Mouse (Mus musculus): ENCODE data around the gene Dock1.

The Dock1 gene

DNA sequence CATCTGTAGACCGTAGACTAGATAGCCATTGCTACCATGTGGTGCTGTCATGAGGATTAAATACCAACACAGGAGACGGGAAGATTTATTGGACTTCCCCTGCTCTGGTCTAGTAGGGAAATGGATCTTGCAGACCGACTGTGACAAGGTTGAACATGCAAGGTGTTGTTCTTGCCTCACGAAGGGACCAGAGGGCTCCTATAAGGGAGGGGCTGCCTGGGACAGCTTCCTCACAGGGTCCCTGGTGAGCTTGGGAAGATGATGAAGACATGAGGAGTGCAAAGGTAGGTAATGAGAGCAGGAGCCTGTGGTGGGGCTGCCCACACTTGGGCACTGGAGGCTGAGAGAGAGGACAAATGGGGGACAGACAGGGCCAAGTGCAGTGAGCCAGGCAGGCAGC, 25.0 kb downstream of the Dock1 start:
- DNase-seq (ENCODE audit: low spot score): no peak

DNA sequence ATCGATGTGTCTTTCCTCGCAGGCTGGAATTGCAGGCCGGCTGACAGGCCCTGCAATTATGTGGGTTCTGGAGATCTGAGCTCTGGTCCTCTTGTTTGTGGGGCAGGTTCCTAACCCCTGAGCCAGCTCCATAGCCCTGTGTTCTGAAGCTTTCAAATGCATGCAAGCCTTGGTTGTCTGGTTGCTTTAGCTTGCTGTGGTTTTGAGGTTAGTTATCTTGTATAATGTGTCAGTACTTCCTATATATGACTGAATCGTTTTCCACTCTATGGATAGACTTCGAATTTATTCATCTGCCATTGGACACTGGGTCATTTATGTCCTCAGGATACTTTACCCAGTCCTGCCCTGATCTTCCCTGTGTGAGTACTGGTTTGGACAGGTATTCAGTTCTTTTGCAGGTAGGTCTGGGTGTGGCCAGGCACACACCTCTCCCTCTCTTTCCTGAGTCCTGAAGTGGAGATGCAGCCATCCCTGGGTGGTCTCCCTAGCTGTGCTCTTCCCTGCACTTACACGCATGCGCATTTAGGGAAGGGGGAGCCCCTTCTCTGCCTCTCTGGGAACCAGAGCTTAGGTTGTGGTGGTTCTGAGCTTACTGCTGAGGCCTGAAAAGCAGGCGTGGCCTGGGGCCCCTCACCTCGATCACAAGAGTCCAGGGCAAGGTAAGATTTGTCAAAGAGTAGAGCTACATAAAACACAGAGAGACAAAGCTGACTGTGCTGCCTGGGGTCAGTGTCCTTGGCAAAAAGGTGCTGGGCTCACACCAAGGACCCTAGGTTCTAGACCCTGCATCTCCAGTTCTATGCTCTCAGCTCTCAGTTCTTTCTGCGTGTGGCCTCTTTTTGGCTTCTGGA, 25.9 kb downstream of the Dock1 start:
- DNase-seq (ENCODE audit: low spot score): no peak

DNA sequence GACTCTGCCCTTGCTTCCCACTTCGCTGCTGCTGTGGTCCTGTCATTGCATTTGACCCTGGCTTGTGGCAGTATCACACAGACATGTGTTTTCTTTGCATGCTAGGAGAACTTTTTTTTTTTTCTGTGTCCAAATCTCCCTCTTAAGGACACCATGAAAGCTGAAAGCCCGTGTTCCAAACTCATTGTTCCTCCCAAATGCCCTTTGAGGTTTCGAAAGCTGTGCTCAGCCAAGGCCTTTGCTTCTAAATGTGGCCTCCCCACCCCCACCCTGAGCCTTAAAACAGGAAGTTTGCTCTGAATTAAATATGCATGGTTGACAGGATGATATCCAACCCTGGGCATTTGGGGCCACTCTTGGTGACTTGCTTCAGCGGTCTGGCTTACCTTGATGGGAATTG, 27.0 kb downstream of the Dock1 start:
- DNase-seq (ENCODE audit: low spot score): no peak

DNA sequence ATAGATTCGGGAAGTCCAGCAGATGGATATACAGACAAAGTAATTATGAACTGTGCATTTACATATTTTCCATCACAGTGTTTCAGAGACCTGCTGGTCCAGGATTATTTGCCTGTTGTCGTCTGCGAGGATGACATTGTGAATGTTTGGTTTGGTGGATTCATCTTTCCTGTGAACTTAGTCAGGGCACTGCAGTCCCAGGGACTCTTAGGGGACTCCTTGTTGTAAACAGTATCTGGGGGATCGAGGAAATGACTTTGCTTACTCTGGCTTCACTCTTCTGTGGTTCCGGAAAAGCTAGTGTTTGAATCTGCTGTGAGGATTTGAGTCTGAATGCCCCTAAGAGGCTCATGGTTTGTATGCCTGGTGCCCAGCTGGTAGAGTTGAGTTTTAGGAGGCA, 27.8 kb downstream of the Dock1 start:
- DNase-seq (ENCODE audit: low spot score): no peak

DNA sequence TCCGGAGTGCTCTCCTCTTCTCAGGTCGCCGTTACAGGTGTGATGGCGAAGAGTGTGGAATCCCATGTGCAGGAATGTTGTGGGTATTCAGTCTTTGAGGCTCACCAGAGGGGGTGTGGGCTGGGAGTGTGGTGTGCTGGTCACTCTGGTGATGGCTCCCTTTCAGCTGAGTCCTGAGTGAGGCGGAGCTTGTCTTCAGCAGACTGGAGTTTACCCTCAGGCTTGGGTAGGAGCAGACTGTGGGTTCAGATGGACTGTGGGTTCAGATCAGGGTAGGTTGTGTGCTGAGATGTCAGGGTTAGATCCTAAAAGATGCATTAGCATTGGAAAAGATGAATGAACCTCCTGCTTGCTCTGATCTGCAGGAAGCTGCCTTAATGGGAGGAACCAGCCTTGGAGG, 29.5 kb downstream of the Dock1 start:
- DNase-seq (ENCODE audit: low spot score): no peak

DNA sequence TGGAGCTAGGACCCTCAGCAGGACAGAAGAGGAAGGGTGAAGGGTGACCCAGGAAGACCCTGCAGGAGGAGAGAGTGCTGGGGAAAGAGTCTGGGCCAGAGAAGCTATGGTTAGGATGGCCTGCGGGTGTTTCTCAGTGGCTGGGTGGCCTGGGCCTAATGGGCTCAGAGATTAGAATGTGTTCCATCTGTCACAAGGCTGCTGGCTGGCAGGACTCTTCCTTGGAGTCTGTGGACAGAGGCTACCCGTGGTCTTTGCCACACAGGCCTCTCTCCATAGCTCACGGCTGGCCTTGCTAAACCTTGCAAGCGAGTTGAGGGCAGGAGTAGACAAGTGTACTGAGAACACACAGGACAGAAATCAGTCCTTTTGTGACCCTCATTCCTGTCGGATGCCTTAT, 32.0 kb downstream of the Dock1 start:
- DNase-seq (ENCODE audit: low spot score): no peak

DNA sequence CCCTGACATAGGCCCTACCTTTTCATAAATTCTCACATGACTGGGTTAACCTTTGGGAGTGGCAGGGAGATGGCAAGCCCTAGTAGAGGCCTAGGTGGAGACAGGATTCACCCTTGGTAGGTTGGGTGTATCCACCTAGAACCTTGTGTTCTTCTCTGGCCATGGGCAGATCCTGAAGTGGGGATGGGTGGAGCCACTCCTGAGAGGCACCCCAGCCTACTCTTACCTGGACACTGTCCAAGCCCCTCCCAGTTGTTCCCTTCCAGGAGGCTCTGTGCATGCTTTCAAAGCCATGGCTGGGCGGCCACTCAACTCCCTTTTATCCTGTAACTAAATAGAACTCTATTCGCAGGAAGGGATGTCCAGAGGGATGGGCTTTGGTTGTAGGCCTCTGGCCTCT, 33.2 kb downstream of the Dock1 start:
- DNase-seq (ENCODE audit: low spot score): no peak

DNA sequence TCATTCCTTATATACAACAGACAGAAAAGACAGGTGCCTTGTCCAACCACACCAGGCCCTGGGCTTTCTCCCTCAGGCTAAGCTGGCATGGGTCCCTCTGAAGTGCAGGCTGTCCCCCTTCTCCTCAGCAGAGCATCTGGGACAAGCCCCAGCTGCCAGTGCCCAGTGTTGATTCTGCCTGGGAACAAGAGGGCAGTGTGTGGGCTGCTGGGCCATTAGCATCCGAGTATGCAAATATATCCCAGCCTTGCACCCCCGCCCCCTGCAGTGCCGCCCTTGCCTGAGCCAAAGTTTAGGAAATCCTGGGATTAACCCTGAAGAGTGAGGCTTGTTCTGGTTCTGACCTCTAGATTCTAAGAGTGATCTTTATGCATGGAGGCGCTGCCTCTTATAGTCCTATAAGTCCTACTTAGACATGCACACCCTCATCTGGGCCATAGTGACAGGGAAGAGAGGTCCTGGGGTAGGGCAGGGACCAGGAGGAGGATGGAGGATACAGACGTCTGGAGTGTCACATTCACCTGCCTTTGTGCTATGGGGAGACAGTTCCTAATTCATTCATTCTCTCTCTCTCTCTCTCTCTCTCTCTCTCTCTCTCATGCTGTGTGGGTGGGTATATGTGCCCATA, 38.9 kb downstream of the Dock1 start:
- DNase-seq (ENCODE audit: low spot score): no peak

DNA sequence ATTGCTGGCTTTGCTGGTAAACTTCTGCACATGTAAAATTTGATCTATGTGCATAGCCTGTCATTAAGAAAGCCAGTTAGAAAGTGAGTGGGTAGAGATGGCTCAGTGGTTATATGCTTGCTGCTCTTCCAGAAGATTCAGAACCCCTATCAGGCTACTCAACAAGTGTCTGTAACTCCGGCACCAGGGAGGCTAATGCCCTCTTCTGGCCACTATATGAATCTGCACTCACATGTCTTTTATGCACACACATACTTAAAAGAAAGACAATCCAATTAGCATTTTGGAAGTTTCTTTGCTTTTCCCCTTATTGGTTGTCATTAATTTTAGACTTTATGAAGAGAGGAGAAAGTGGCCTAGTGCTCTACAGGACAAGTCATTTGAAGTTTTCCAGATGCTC, 41.1 kb downstream of the Dock1 start:
- DNase-seq (ENCODE audit: low spot score): no peak

DNA sequence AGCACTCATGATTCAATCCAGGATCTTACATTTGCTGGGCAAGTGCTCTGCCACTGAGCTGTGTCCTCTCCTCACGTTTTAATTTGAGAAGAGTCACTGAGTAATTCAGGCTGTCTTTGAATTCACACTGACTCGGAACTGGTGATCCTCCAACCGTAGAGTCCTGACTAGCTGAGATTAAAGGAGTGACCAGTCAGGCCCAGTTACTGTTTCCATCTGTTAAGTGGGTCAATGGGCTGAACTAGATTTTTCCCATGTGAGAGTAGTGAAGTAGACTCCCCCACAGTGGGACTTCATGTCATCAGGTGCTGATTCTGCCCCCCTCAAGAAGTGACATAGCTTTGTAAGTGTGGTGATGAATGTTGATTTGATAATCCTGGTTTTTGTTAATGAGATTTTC, 49.0 kb downstream of the Dock1 start:
- no peak for DNase-seq (ENCODE audit: low spot score)

DNA sequence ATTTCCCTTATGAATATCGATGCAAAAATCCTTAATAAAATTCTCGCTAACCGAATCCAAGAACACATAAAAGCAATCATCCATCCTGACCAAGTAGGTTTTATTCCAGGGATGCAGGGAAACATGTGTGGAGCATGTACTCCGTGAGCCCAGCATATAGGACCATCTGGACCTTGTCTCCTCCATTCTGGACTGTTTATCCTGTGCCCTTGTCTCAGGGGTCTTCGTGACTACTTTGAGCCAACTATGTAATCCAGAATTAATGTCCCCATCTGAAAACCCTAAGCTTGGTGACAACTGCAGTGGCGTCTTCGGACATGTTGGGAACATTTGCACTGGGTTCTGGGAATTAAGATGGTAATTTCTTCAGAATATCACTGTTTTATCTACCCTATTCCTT, 51.9 kb downstream of the Dock1 start:
- DNase-seq (ENCODE audit: low spot score): no peak

DNA sequence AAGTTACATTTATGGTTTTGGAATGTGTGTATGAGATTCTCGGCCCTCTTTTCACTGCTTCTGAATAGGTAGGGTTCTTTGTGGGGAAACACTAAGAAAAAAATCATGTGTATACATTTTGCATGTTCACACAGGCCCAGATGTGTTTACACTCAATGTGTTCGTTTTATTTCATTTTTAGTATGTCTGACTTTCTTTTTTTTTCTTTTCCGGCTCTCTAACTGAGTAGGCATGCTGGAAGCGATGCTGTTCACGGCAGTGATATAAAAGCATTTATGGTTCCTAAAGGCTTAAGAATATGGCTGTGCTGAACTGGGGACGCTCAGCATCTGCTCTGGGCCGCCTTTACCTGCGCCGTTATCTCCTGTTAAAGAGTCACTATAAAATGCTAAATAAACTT, 52.5 kb downstream of the Dock1 start:
- no peak for DNase-seq (ENCODE audit: low spot score)

DNA sequence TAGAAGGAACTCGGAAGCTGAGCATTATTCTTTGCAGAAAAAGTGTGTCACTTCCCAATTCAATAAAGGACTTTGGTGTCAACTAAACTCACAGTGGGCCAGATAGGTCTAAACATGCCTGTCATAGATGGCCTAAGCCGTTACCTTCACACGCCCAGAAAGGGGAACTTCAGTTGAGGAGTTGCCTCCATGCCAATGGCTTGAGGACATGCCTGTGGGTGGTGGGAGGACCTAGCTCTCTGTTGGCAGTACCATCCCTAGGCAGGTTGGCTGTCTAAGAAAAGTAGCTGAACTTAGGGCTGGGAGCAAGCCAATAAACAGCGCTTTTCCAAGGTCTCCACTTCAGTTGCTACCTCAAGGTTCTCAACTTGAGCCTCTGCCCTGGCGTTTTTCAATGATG, 53.1 kb downstream of the Dock1 start:
- no peak for DNase-seq (ENCODE audit: low spot score)

DNA sequence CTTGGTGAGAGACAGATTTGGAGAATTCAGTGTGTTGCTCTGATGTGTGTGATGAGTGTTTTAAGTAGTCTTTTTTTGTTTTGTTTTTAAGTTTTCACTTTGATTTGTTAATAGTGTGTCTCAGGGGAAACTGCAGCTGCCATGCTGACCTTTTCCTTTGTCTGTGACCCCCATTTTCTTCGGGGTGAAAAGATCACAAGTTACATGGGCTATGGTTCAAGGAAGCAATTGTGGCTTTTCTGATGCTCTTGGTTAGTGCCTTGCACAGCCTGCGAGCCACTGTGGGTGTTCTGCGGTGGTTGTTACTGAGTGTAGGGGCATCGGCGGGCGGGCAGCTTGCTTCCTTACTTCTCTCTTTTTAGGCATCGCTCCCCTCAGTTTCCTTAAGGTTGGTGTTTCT, 54.4 kb downstream of the Dock1 start:
- no peak for DNase-seq (ENCODE audit: low spot score)

DNA sequence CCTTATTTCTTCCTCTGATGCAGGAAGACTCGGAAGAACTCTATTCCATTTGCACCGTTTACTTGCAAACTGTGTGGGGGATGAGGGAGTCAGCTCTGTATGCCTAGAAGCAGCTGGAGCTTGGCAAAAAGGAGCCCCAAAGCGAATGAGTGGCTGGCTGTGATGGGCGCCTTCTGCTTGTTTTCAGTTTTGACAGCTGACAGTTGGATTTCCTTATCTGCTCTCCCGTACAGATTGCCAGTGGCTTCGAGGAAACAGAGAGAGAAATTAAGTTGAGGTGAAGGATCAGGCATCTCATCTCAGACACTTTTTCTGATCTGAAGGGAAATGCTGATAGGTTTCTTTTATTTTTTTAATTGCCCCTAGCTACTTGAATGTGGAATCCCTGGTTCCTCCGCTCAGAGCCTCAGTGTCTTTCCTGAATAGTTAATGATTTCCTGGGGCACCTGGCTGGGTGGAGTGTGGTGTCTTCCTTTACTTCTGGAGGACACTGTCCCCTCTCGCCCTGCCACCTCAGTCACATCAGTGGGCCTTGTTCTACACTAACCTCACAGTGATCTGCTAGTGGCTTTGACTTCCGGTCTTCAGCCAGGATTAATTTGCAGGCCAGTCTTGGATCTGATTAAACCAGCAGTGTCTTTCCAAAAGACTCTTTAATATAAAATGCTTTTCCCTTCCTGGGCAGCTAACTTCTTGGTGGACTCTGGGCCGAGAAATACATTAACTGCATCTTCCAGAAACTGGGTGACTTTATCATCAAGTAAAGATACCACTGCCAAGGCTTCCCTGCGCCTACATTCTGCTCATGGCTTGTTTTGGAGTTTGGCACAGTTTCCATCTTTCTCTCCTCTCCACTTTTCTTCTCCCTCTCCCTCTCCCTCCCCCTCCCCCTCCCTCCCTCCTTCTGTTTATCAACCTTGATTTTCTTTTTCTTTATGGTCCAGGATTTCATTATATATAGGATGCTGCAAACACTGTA, 55.4 kb downstream of the Dock1 start:
- DNase-seq (ENCODE audit: low spot score): no peak

DNA sequence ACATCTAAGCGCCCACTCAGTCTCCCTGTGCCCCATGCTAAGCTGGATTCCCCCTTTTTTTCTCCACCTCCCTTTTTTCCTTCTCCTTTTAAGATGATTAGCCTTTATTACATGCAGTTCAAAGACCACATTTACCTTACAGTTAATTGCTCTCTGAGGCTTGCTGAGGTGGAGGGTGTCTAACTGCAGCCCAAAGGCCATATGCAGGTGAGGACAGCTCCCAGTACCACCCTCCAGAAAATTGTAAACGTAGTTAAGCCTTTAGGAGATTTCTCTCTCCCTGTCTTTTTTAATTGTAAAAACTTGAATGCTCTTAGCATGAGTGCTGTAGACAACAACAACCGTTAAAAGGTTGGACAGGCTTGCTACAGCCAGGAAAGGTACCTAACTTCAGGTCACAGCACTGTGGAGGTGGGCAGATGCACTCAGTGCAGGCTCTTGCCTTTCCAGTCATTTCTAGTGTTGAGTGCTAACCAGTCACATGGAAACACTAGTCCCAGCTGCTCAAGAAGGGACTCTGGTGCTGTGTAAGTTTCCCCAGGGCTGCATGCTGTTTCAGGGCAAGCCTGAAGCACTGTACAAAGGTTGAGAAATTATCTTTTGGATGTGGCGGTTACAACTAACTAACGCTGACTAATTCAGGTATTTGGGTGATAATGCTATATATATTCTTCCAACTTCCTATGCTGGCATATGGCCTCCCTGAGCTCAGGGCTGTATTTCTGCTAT, 56.2 kb downstream of the Dock1 start:
- DNase-seq (ENCODE audit: low spot score): no peak

DNA sequence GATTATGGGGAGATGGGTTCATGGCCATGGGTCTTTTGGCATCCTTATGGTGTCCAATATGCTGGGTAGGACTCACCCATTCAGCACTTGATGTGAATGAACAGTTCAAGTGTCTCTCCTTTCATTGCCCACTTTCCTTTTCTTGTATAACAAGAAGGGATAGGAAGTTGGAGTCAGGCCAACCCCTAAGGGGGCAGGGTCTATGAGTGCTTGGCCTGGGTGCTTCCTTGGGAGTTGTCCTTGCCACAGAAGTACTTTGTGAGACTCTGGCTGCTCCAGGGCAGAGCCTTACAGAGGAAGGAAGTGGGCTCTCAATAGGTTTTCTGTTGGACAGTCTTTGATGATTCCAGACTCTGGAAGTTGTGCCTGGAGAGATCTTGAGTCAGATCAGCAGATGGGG, 58.9 kb downstream of the Dock1 start:
- no peak for DNase-seq (ENCODE audit: low spot score)

DNA sequence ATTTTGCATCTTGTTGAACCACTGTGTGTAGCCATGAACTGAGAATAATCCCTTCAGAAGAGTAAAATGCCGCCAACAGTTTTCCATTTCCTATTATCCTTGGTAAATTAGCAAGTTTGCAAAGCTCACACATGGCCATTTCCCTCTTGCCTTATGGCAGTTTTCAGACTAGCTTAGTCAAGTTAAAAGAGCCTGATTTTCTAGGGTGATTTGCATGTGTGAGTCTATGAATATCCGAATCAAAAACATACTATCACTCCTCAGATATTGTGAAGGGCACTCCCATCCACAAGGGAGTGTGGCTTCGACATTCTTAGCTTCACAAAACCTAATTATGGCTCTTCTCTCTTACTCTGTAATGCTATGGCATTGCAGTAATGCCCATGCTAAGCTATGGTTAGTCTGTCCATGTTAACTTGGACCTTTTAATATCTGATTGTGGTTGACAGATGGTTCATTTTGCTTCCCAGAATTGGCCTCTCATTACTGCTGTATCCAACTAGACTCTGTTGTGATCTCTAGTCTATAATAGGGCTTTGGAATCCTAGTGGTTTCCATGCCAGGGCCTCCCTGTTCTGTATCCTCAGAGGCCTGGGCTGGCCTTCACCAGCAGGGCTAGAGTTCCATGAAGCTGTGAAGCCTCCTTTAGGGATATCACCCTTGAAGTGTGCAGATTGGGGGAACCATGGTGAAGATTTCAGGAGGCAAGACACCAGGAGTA, 60.1 kb downstream of the Dock1 start:
- DNase-seq (ENCODE audit: low spot score): no peak

DNA sequence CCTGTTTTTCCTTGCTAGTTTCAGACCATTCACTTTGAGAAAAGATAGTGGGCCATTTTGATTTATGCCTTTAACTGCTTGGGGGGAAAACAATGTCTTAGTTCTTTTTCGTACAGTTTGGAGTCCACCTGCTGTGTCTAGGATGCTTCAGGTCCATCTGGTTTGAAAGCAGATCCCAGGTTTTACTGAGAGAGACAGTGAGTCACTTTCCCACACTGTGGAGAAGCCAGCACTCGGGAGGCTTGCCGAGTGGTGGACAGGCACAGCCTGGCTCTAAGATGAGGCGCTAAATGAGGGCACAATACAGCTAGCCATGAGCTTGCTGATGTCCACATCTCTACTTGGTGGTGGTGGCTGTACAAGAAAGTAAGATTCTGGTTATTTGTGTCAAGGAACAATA, 76.6 kb downstream of the Dock1 start:
- no peak for DNase-seq (ENCODE audit: low spot score)

DNA sequence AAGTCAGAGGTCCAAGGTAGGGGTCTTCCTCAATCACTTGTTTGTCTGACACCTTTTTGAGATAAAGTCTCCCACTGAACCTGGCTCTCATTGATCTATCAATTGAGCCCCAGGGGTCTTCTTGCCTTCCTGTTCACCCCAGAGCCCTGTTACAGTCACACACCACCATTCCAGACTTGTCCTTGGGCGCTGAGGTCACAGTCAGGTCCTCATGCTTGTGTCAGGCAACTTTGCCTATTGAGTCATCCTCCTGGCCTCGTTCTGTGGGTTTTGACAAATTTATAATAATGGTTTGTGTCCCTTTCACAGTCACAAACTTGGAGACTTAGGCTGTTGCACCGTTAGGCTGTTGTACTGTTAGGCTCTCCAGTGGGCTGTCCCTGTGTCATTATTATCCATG, 77.9 kb downstream of the Dock1 start:
- no peak for DNase-seq (ENCODE audit: low spot score)

DNA sequence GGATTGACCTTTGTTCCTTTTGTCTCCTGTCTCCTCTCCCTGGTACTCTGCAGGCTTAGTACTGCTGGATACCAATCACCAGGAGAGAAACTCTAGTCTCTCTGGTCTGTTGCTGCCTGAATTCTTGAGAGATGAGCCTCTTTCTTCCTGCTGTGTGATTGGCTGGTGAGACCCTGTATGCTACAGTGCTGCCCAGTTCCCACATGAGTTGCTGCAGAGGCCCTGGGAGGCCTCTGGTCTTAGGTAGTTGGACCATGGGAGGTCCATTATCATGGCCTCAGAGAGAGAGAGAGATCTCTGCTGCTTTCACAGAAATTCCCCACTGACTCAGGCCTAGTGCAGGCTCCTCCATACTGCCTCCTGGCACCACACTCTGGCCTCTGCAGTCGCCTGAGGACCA, 79.2 kb downstream of the Dock1 start:
- no peak for DNase-seq (ENCODE audit: low spot score)
